Mouse (Mus musculus) forebrain, postnatal 0 days (tissue): ENCODE results near the gene Kpna7. TPM values are rescaled to one million over a fixed set of nuclear protein-coding genes. Genes with fewer than 3 reads are reported as not detected.
A peak's percentile ranks its signal among the peaks of the same experiment; 100 is the strongest.
"Not testable (repeated sequence)": the region's sequence is repeated elsewhere in the genome, so short reads cannot be mapped to it uniquely, and the experiment has no call there.

Experiments
- ATAC-seq: fragments of 200-750 bp; cut with Nextera tagmentation; 2 replicates; pipeline ENCODE4 v1.8.0; 2017; ENCODE audit warnings: mild to moderate bottlenecking, moderate library complexity
- DNase-seq: peaks from one replicate; pipeline ENCODE4 v3.0.0-alpha.2; 2015
- H3K27ac ChIP-seq: fragments of 300-500 bp; sonication (generic); 2 replicates; pipeline ENCODE4 v1.5.1; 2014; ENCODE audit warnings: low read depth, mild to moderate bottlenecking, antibody characterized with exemption, low read length, moderate library complexity, mixed read lengths
- H3K27me3 ChIP-seq: fragments of 300-500 bp; sonication (generic); 2 replicates; pipeline ENCODE4 v1.6.1; 2014; ENCODE audit warnings: mild to moderate bottlenecking, low read length, mixed read lengths; ENCODE audit not compliant: insufficient read depth
- H3K36me3 ChIP-seq: fragments of 300-500 bp; sonication (generic); 2 replicates; pipeline ENCODE4 v1.6.1; 2014; ENCODE audit warnings: mild to moderate bottlenecking, moderate library complexity; ENCODE audit not compliant: insufficient read depth
- H3K4me1 ChIP-seq: fragments of 300-500 bp; sonication (generic); 2 replicates; pipeline ENCODE4 v1.6.1; 2014; ENCODE audit warnings: antibody characterized with exemption; ENCODE audit not compliant: insufficient read depth
- H3K4me2 ChIP-seq: fragments of 300-500 bp; sonication (generic); 2 replicates; pipeline ENCODE4 v1.6.1; 2014; ENCODE audit warnings: low read depth, mild to moderate bottlenecking, moderate library complexity
- H3K4me3 ChIP-seq: fragments of 300-500 bp; sonication (generic); 2 replicates; pipeline ENCODE4 v1.5.1; 2014; ENCODE audit warnings: low read depth, low read length, mixed read lengths
- H3K9ac ChIP-seq: fragments of 300-500 bp; sonication (generic); 2 replicates; pipeline ENCODE4 v1.6.1; 2014; ENCODE audit warnings: mild to moderate bottlenecking
- H3K9me3 ChIP-seq: fragments of 300-500 bp; sonication (generic); 2 replicates; pipeline ENCODE4 v1.6.1; 2016; ENCODE audit warnings: low read length
- CTCF ChIP-seq: sonication (generic); IDR thresholded peaks from 2 replicates; pipeline ENCODE4 v1.5.1; 2016; ENCODE audit warnings: antibody characterized with exemption, control low read depth, low read depth
- WGBS: fragments of 180-500 bp; shearing (Covaris S2); extraction: QIAGEN DNeasy Blood & Tissue Kit; methylation state at CpG from one replicate; pipeline ENCODE4 v1.1.7; 2014; 5-methylcytosine and 5-hydroxymethylcytosine counted together
- polyA plus RNA-seq: library from polyadenylated mRNA; unstranded; fragments of >200 nt; fragmentation: Nextera tagmentation; extraction: Ambion mirVana; gene quantifications from 2 replicates; pipeline ENCODE4 v1.2.1, GENCODE M21; 2015
- total RNA-seq: library from RNA; depleted of rRNA; stranded (reverse); fragments of >200 nt; gene quantifications from 2 replicates; pipeline ENCODE4 v1.2.3, GENCODE M21; 2014

Gene Kpna7
- total and polyA plus RNA-seq, 2 experiments from 2014 or later = not detected

GRCm38 (mm10) chr5:145105694-145106275 is 22.0 kb upstream of the Kpna7 start:
- TF ChIP-seq CTCF = no peak
- H3K4me2 ChIP-seq = no peak overlapping the region
- H3K9ac ChIP-seq = no peak overlapping the region
- peaks cover 92% of the 10 kb centered on the region for H3K36me3 ChIP-seq
- ATAC-seq (no peak), DNase-seq (no peak)
- no peaks in the 10 kb centered on the region for H3K27me3 ChIP-seq
- 89% methylated on average over 9 of the region's 9 CpGs for WGBS
- no peak overlapping the region for H3K27ac ChIP-seq
- H3K9me3 ChIP-seq = no peaks in the 10 kb centered on the region
- no peaks in the 10 kb centered on the region for H3K4me1 ChIP-seq
- no peak overlapping the region for H3K4me3 ChIP-seq

- no peaks in the 10 kb centered on the region for H3K4me1 ChIP-seq
- peaks cover 92% of the 10 kb centered on the region for H3K36me3 ChIP-seq
- H3K4me2 ChIP-seq = no peak overlapping the region
- H3K27ac ChIP-seq = no peak overlapping the region
- H3K4me3 ChIP-seq = no peak overlapping the region
- TF ChIP-seq CTCF = no peak
- DNase-seq (no peak), ATAC-seq (peak; percentile 70)
- no peak overlapping the region for H3K9ac ChIP-seq
- 83% methylated on average over 9 of the region's 9 CpGs for WGBS
- H3K27me3 ChIP-seq = no peaks in the 10 kb centered on the region
- no peaks in the 10 kb centered on the region for H3K9me3 ChIP-seq
These were observed 20.5 kb upstream of the Kpna7 start for GRCm38 (mm10) chr5:145104328-145104727.

DNA sequence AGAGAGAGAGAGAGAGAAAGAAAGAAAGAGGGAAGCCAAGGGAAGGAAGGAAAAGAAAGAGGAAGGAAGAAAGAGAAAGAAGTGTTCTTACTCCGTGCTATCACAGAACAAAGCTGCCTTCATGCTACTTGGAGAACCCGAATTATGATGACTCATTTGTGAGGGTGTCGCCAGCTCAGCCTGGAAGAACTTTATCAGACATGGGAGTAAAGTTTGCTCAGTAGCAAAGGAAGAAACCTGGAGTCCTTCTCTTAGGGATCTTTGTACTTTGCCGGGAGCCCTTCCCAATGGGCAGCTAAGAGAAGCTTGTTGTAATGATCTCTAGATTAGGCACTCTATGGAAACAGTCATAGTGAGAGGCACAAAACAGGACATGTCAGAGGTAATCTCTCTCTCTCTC is 18.9 kb upstream of the Kpna7 start:
- ATAC-seq = no peak

DNA sequence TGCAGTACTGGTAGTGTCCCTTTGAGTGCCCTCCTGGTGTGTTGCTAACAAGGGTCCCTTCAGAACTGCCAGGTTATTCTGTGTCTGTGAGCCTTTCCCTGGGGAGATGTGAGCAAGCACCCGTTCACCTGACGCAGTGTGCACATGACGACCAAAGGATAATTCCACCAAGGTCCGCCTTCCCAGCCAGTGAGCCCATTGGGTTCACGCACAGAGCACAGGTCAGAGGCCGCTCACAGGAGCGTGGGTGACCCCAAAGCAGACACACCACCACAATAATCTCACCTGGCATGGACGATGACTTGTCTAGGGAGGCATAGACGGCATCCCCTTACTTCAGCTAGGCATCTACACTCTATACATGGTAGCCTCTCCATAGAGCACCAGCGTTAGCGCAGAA is 17.6 kb upstream of the Kpna7 start:
- not testable (repeated sequence) for ATAC-seq, H3K9ac ChIP-seq, H3K27me3 ChIP-seq, H3K9me3 ChIP-seq, H3K4me3 ChIP-seq, H3K4me2 ChIP-seq, H3K4me1 ChIP-seq, H3K27ac ChIP-seq, DNase-seq
- peaks cover 92% of the 10 kb centered on the region for H3K36me3 ChIP-seq
- WGBS = 98% methylated on average over 11 of the region's 11 CpGs

More for the DNA sequence above, 18.9 kb upstream of the Kpna7 start:
- Histone ChIP-seq H3K9me3 (no peaks in the 10 kb centered on the region), H3K4me2 (no peak overlapping the region), H3K27ac (no peak overlapping the region), H3K4me1 (no peaks in the 10 kb centered on the region), H3K36me3 (peaks cover 94% of the 10 kb centered on the region), H3K4me3 (no peak overlapping the region), H3K27me3 (no peaks in the 10 kb centered on the region), H3K9ac (no peak overlapping the region)
- WGBS = 96% methylated on average over 4 of the region's 4 CpGs
- TF ChIP-seq CTCF = no peak
- DNase-seq = no peak

DNA sequence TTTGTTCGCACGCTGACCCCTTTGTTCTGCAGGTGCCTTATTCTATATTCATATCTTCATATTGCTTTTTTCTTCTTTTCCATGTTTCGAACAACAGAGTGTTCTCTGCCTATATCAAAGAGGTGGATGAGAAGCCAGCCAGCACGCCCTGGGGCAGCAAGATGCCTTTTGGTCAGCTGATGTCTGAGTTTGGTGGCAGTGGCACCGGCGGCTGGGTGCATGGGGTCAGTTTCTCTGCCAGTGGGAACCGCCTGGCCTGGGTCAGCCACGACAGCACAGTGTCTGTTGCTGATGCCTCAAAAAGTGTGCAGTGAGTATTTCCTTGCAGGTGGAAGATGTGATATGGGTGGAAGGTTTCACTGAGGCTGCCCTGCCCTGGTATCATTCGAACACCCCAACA is 17.1 kb upstream of the Kpna7 start:
- ATAC-seq (no peak), DNase-seq (no peak)
- H3K9me3 ChIP-seq = no peaks in the 10 kb centered on the region
- no peak overlapping the region for H3K4me2 ChIP-seq
- no peak overlapping the region for H3K4me3 ChIP-seq
- no peaks in the 10 kb centered on the region for H3K4me1 ChIP-seq
- 97% methylated on average over 9 of the region's 9 CpGs for WGBS
- TF ChIP-seq CTCF = no peak
- no peaks in the 10 kb centered on the region for H3K27me3 ChIP-seq
- H3K27ac ChIP-seq = no peak overlapping the region
- peaks cover 92% of the 10 kb centered on the region for H3K36me3 ChIP-seq
- H3K9ac ChIP-seq = no peak overlapping the region

DNA sequence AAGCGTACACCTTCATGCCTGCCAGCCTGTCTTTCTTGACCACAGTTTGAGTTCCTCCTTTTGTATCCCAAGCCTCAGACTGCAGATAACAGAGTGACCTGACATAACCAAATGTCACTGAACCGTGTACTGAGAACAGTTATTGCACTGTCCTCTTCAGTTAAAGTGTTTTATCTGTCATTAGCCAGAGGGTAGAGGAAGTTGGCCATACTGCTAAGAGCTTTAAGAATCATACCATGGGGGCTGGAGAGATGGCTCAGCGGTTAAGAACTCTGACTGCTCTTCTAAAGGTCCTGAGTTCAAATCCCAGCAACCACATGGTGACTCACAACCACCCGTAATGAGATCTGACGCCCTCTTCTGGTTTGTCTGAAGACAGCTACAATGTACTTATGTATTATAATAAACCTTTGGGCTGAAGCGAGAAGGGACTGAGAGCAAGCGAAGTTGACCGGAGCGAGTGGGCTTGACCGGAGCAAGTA is 14.6 kb upstream of the Kpna7 start:
- DNase-seq (no peak), ATAC-seq (no peak)
- Histone ChIP-seq H3K4me1 (no peaks in the 10 kb centered on the region), H3K36me3 (peaks cover 89% of the 10 kb centered on the region), H3K4me3 (no peak overlapping the region), H3K27ac (no peak overlapping the region), H3K9me3 (no peaks in the 10 kb centered on the region), H3K27me3 (no peaks in the 10 kb centered on the region), H3K9ac (no peak overlapping the region), H3K4me2 (no peak overlapping the region)
- WGBS = 95% methylated on average over 10 of the region's 10 CpGs
- no peak for TF ChIP-seq CTCF

- H3K4me3 ChIP-seq = no peak overlapping the region
- H3K4me1 ChIP-seq = no peaks in the 10 kb centered on the region
- no peak overlapping the region for H3K9ac ChIP-seq
- TF ChIP-seq CTCF = no peak
- peaks cover 87% of the 10 kb centered on the region for H3K36me3 ChIP-seq
- no peak overlapping the region for H3K4me2 ChIP-seq
- H3K27me3 ChIP-seq = no peaks in the 10 kb centered on the region
- WGBS = 91% methylated on average over 4 of the region's 4 CpGs
- ATAC-seq = no peak
- no peak for DNase-seq
- no peaks in the 10 kb centered on the region for H3K9me3 ChIP-seq
- no peak overlapping the region for H3K27ac ChIP-seq
These were observed 12.4 kb upstream of the Kpna7 start for GRCm38 (mm10) chr5:145096195-145096594.
